Mouse (Mus musculus) heart, embryonic 16.5 days (tissue): Measurements from ENCODE around the gene Naa40. TPM values are rescaled to one million over a fixed set of nuclear protein-coding genes. Genes with fewer than 3 reads are reported as not detected.

Experiments used
- ATAC-seq: fragments of 200-750 bp; cut with Nextera tagmentation; replicated peaks from 2 replicates; pipeline ENCODE4 v1.8.0; 2017; ENCODE audit warnings: moderate number of reproducible peaks; ENCODE audit not compliant: insufficient read depth, low FRiP score; ENCODE audit errors: extremely low read depth
- H3K27ac ChIP-seq: fragments of 300-500 bp; sonication (generic); 2 replicates; pipeline ENCODE4 v1.5.1; 2014; ENCODE audit warnings: mild to moderate bottlenecking, low read length, control low read depth, moderate library complexity
- H3K27me3 ChIP-seq: fragments of 300-500 bp; sonication (generic); 2 replicates; pipeline ENCODE4 v1.6.1; 2014; ENCODE audit warnings: low read length, mixed read lengths; ENCODE audit not compliant: control insufficient read depth, insufficient read depth
- H3K36me3 ChIP-seq: fragments of 300-500 bp; sonication (generic); 2 replicates; pipeline ENCODE4 v1.6.1; 2014; ENCODE audit not compliant: control insufficient read depth, insufficient read depth
- H3K4me1 ChIP-seq: fragments of 300-500 bp; sonication (generic); 2 replicates; pipeline ENCODE4 v1.6.1; 2014; ENCODE audit warnings: low read length, mixed read lengths; ENCODE audit not compliant: control insufficient read depth, insufficient read depth
- H3K4me2 ChIP-seq: fragments of 300-500 bp; sonication (generic); 2 replicates; pipeline ENCODE4 v1.6.1; 2014; ENCODE audit warnings: low read depth, mild to moderate bottlenecking, control low read depth, low read length
- H3K4me3 ChIP-seq: fragments of 300-500 bp; sonication (generic); 2 replicates; pipeline ENCODE4 v1.5.1; 2014; ENCODE audit warnings: mild to moderate bottlenecking, control low read depth, low read length
- H3K9ac ChIP-seq: fragments of 300-500 bp; sonication (generic); 2 replicates; pipeline ENCODE4 v1.6.1; 2014; ENCODE audit warnings: low read length, control low read depth
- H3K9me3 ChIP-seq: fragments of 300-500 bp; sonication (generic); replicated peaks from 2 replicates; pipeline ENCODE4 v1.6.1; 2016; ENCODE audit warnings: low read length; ENCODE audit not compliant: control insufficient read depth
- WGBS: fragments of 180-500 bp; shearing (Covaris S2); extraction: QIAGEN DNeasy Blood & Tissue Kit; methylation state at CpG from one replicate; pipeline ENCODE4 v1.1.7; 2014; 5-methylcytosine and 5-hydroxymethylcytosine counted together
- polyA plus RNA-seq: library from polyadenylated mRNA; unstranded; fragments of >200 nt; fragmentation: Nextera tagmentation; extraction: Ambion mirVana; gene quantifications from 2 replicates; pipeline ENCODE4 v1.2.1, GENCODE M21; 2015

The Naa40 gene
- polyA plus RNA-seq, 1 experiment from 2014 or later: 59.3 TPM

DNA sequence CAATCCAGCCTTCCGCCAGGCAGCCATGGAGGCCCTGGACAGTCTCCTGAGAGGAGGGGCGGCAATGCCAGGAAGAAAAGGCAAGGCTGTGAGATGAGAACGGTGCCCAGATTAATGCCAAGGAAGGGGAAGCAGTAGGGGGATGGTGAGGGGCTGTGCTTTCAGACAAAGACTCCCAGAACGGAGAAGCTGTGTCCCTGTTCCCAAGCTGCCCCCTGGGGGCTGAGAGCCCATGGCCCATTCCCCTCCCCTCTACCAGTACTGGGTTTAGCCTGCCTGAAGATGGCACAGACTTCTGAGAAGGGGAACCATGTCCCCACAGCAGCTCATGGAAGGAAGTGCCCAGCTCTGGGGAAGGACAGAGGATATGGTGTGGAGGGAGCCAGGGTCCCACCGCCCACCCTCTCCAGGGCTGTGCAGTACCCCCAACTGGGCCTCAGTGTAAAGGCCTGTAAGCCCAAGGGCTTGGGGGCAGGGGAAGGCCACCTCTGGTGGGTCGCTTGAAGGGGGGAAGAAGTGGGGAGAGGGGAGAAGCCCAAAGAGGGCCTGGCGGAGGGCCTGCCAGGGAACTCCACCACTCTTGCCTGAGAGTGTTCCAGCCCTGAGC, 35.2 kb upstream of the Naa40 start:
- no peak for ATAC-seq
- H3K36me3 ChIP-seq: peaks cover 35% of the 10 kb centered on the region

DNA sequence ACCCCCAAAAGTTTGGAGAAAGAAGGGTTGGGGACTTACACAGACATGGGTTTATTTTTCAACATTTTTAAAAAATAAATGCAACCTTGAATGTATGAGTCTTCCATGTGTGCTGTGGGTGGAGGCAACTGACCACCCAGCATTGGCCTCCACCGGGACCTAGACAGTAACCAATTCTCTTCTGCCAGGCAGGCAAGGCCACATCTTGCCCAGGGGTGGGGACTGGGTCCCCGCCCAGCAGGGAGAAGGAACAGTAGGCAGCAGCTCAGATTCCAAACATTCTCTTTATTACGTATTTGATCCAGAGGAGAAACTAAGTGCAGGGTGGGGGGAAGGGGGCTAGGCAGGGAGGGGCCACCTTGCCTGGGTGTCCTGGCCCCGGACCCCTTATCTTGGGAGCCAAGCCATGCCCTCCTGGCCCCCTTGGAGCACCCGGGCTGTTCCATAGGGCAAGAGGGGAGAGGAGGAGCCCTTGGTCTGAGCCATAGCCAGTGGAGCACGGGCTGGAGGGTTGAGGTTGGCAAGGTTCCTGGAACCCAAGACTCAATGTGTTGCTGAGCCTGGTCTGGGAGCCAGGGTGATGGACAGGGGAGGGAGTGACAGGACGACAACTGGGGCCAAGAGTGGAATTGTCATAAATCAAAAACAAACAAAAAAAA, 34.3 kb upstream of the Naa40 start:
- Histone ChIP-seq H3K4me2 (no peak overlapping the region), H3K9ac (no peak overlapping the region)

More for the DNA sequence above, 35.2 kb upstream of the Naa40 start:
- Histone ChIP-seq H3K27ac (peak overlapping the region; percentile 38; the same call in 1 of the 2 replicates), H3K4me1 (peaks cover 21% of the 10 kb centered on the region), H3K9me3 (no peaks in the 10 kb centered on the region), H3K4me2 (no peak overlapping the region), H3K27me3 (no peaks in the 10 kb centered on the region), H3K9ac (peak overlapping the region; percentile 26; the same call in 1 of the 2 replicates), H3K4me3 (no peak overlapping the region)
- WGBS: 55% methylated on average over 7 of the region's 7 CpGs

DNA sequence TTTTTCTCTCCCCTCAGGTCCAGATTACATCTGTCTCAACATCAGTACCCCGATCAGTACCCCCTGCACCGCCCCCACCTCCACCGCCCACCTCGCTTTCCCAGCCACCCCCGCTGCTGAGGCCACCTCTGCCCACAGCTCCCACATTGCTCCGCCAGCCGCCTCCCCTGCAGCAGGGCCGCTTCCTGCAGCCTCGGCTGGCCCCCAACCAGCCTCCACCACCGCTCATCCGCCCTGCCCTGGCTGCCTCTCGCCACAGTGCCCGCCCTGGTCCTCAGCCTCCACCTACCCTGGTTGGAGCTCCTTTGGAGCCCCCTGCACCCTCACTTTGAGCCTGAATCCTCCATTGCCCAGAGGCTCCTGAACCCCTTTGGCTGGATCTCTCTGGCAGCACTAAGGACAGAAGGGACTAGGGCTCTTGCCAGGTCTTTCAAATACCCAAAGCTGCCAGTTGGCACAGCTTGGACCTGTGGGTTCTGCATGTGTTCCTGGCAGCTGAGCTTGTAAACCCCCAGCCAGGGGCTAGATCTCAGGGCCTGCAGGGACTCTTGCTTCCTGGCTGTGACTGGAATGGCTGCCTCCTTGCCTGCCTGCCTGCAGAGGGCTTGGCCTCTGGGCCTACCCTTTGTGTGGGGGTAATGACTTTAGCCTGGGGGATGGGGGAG, 33.5 kb upstream of the Naa40 start:
- no peak overlapping the region for H3K4me2 ChIP-seq
- no peaks in the 10 kb centered on the region for H3K9me3 ChIP-seq
- no peak for ATAC-seq
- H3K4me3 ChIP-seq: no peak overlapping the region
- peaks cover 32% of the 10 kb centered on the region for H3K36me3 ChIP-seq
- 71% methylated on average over 13 of the region's 13 CpGs for WGBS
- H3K27ac ChIP-seq: peak overlapping the region; percentile 61
- H3K4me1 ChIP-seq: peaks cover 27% of the 10 kb centered on the region
- H3K27me3 ChIP-seq: no peaks in the 10 kb centered on the region
- H3K9ac ChIP-seq: peak overlapping the region; percentile 39

More for the DNA sequence above, 34.3 kb upstream of the Naa40 start:
- H3K4me1 ChIP-seq: peaks cover 21% of the 10 kb centered on the region
- peak; percentile 57 for ATAC-seq
- no peaks in the 10 kb centered on the region for H3K27me3 ChIP-seq
- no peaks in the 10 kb centered on the region for H3K9me3 ChIP-seq
- no peak overlapping the region for H3K4me3 ChIP-seq
- H3K36me3 ChIP-seq: peaks cover 35% of the 10 kb centered on the region
- peak overlapping the region; percentile 61 for H3K27ac ChIP-seq
- whole genome bisulfite sequencing: 26% methylated on average over 7 of the region's 7 CpGs

DNA sequence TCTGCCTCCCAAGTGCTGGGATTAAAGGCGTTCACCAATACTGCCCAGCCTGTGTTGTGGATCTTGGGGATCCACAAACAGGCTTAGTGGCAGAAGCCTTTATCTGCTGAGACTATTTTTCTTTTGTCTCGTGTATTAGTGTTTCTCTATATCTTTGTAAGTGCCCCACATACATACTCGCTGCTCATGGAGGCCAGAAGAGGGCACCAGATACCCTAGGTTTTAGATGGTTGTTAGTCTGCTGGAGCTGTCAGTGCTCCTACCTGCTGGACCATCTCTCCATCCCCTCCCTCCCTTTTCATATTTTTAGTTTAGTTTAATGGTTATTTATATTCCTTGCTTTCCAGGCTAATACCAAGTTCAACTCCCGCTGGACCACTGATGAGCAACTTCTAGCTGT, 32.5 kb upstream of the Naa40 start:
- Histone ChIP-seq H3K4me2 (no peak overlapping the region), H3K9me3 (no peaks in the 10 kb centered on the region), H3K4me1 (peaks cover 27% of the 10 kb centered on the region), H3K4me3 (no peak overlapping the region), H3K9ac (no peak overlapping the region), H3K27ac (no peak overlapping the region), H3K36me3 (peaks cover 32% of the 10 kb centered on the region), H3K27me3 (no peaks in the 10 kb centered on the region)
- 82% methylated on average over 4 of the region's 4 CpGs for WGBS
- no peak for ATAC-seq

DNA sequence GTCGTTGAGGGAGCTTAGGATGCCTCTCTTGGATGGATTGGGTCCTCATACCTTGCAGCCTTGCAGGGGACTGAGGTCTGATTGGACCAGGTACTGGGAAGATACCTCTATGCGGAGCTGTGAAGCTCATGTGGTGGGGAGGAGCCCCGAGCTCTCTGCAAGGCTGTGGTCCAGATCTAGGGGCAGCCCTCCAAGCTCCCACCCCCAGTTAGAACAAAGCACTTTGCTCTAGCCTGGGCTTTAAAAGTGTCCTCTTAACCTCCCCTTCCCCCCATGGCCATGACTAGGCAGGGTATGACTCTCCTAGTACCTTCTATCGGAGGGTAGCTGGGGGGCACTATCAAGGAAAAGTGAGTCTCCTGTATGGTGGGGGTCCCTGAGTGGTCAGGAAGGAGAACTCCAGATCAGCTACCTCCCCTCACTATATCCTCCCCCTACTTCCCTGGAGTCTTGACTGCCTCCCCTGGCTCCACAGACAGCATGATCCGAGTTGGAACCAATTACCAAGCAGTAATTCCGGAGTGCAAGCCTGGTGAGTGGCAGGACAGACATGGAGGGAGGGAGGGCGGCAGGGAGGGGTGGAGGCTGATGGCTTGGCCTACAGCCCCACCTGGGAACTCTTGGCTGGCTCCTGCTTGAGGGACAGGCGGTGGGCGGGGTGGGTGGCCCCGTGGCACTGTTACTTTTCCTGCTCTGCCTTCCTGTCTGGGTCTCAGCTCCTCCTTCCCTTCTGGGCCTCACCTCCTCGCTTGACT, 28.5 kb upstream of the Naa40 start:
- Histone ChIP-seq H3K4me1 (peaks cover 45% of the 10 kb centered on the region), H3K9me3 (no peaks in the 10 kb centered on the region), H3K27me3 (no peaks in the 10 kb centered on the region), H3K4me3 (peak overlapping the region; percentile 71), H3K36me3 (peaks cover 23% of the 10 kb centered on the region), H3K9ac (peak overlapping the region; percentile 88), H3K27ac (peak overlapping the region; percentile 94; the same call in 1 of the 2 replicates), H3K4me2 (peak overlapping the region; percentile 79)
- 15% methylated on average over 11 of the region's 11 CpGs for WGBS
- ATAC-seq: no peak

DNA sequence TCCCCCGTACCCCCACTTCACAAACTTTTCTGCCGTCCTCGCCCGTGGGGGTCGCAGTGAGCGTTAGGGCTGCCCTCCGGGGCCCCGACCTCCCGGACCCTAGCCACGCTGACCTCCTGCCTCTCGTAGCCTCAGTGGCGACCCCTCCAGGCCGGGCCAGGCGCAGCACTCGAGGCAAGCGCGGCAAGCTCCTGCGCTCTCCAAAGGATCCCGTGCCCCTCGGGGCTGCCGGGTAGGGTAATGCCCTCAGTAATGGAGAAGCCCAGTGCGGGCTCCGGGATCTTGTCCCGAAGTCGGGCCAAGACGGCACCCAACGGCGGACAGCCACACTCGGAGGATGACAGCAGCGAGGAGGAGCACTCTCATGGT, 27.7 kb upstream of the Naa40 start:
- H3K4me3 ChIP-seq: peak overlapping the region; percentile 71
- peak overlapping the region; percentile 79 for H3K4me2 ChIP-seq
- H3K27ac ChIP-seq: peak overlapping the region; percentile 94
- peaks cover 46% of the 10 kb centered on the region for H3K4me1 ChIP-seq
- no peaks in the 10 kb centered on the region for H3K9me3 ChIP-seq
- no peaks in the 10 kb centered on the region for H3K27me3 ChIP-seq
- H3K36me3 ChIP-seq: peaks cover 15% of the 10 kb centered on the region
- H3K9ac ChIP-seq: peak overlapping the region; percentile 88
- ATAC-seq: peak; percentile 16; the same call in 1 of the 2 replicates
- WGBS: under 1% methylated on average over 30 of the region's 30 CpGs

DNA sequence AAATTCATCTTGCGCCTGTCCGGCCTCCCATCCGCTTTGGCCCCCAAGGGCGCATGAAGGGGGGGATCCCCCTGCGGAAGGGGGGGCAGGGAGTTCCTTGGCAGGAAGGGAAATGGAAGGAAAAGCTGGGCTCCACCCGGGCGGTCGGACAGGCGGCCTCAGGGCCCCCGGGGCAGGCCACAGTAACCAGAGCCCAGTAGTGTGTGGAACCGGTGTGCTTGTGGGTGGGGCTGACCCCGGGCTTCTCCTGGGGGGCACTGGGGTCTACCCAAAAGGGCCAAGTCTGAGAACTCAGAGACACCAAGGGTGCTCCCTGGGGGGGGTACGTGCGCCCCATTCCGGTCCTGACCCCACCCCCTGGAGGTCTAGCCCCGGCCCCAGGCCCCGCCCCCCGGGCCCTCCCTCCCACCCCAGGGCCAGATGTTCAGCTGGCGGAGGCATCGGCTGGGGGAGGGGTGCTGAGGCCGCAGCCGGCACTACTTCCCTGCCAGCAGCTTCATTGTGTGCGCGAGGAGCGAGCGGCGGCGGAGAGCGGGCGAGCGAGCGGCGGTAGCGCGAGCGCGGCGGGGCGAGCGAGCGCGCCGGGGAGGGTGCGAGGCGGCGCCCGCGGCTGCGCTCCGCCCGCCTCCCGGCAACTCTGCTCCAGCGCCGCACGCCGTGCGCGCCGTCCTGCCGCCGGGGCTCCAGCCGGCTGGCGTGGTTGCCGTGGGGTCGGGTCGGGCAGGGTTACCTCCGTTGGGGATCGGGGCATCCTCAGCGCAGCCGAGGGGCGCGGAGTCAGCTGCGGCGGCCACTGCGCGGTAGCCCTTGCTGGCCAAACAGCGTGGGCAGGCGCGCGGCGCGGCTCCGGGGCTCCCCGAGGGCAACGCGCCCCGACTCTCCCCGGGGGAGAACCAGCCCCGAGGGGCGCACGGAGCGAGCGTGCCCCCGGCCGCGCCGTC, 27.1 kb upstream of the Naa40 start:
- Histone ChIP-seq H3K27ac (peak overlapping the region; percentile 94), H3K36me3 (peaks cover 8% of the 10 kb centered on the region), H3K9ac (peak overlapping the region; percentile 88), H3K4me3 (peak overlapping the region; percentile 71), H3K9me3 (no peaks in the 10 kb centered on the region), H3K27me3 (no peaks in the 10 kb centered on the region), H3K4me2 (peak overlapping the region; percentile 79), H3K4me1 (peaks cover 46% of the 10 kb centered on the region)
- WGBS: under 1% methylated on average over 93 of the region's 97 CpGs
- ATAC-seq: peak; percentile 47
